Mouse (Mus musculus) small intestine, adult 2 months (tissue): Measurements from ENCODE around the gene Gart.

Experiments
- CTCF ChIP-seq: fragments of 200-500 bp; IDR thresholded peaks from 2 replicates; pipeline ENCODE4 v1.5.1; 2012; ENCODE audit warnings: low read depth, mild to moderate bottlenecking, control low read depth, inconsistent platforms, low read length, moderate library complexity, mixed read lengths; ENCODE audit not compliant: insufficient replicate concordance, insufficient read length; ENCODE audit errors: extremely low read depth
- POLR2A ChIP-seq: fragments of 200-500 bp; IDR thresholded peaks from 2 replicates; pipeline ENCODE4 v1.6.1; 2012; ENCODE audit warnings: low read depth, mild to moderate bottlenecking, control low read depth, inconsistent platforms, low read length, moderate library complexity

DNA sequence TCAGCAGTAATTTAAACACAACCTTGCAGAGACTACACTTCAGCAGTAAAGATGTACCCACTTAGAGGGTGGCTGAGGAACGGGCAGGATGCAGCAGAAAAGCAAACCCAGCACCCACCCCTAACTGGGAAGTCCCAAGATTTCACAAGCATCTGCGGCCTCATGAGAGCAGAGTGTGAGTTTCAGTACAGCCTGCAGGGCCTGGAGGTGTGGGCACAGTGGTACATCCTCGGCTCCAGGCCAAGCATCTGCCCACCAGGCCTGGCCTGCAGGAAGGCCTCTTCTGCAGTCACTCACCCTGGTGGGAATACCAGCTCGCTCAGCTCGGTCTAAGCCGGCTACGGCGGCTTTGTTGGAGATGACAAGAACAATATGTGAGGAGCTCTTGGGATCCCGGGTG lies 23.7 kb downstream of the Gart start:
- TF ChIP-seq CTCF (no peak), POLR2A (no peak)
